Mouse (Mus musculus): ENCODE results near the gene Ambra1.

- TF ChIP-seq POLR2A (IDR thresholded peaks at IDR 0.05; ENCODE audit: borderline replicate concordance, insufficient read depth, low read length), result no peak
- no peak for TF ChIP-seq CTCF (IDR thresholded peaks at IDR 0.05; ENCODE audit: borderline replicate concordance, insufficient read depth, low read depth, low read length)
Observed at GRCm38 (mm10) chr2:91904618-91905307, 174.8 kb downstream of the Ambra1 start.
